Mouse (Mus musculus) heart, postnatal 10 days (tissue): ENCODE data around the gene Ankef1. TPM values are rescaled to one million over a fixed set of nuclear protein-coding genes. Genes with fewer than 3 reads are reported as not detected.

Experiments
- DNase-seq, 2 experiments: peaks; one replicate each; pipeline ENCODE4 v3.0.0; 2021
- intact Hi-C: fragments of 180-260 bp; cut with DNase I; formaldehyde crosslinking; loops from one replicate; pipeline ENCODE4 v1.15.1; 2025
- total RNA-seq, 2 experiments: library from RNA; stranded (reverse); gene quantifications; 2 replicates each; pipeline ENCODE4 v1.2.3; 2021

Ankef1 gene
- total RNA-seq, 2 experiments from 2014 or later = 0.41 to 0.52 TPM

DNA sequence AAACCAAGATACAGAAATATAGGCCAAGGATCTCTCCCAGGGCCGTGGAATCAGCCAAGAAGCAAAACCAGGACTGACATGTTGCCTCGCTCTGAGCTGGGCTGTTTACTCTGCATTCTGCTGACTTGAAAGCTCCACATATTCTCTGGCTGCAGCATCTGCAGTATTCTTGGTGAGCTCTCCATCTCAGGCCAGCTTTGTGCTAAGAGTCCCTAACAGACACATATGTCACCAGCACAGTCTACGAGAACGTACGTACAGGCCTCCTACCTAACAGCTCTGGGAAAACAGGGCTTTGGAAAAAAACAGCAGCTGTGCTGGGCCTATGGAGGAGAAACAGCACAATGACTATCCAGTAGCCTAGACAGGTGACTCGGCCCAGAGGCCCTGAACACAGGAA is 97.0 kb downstream of the Ankef1 start:
- intact Hi-C loops = loop anchor here (5.0 kb wide), 1 partner anchor 111 kb away; no protein-coding TSS in a partner anchor
- DNase-seq = no peak

DNA sequence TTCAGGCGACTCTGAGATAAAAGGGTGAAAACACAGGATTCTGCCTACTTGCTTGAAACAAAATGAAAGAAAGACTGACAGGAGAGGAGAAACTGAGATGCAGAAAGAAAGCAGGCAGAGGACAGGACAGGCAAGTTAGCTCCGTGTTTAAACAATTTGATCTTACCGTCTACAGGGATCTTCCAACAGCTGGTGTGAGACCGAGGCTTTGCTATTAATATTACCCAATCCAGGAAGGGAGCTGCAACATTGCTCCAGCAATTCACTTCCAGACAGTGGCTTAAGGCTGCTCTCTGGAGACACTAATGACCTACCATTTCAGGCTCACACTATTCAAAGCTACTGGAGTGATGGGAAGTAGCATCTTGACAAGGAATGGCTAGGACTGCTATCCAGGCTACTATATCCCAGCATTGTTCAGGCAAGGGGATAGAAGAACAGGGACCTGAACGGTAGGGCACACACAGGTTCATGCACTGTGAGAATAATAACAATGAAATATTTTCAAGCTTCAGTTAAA is 99.0 kb downstream of the Ankef1 start:
- intact Hi-C loops = no loop called here
- no peak for DNase-seq

DNA sequence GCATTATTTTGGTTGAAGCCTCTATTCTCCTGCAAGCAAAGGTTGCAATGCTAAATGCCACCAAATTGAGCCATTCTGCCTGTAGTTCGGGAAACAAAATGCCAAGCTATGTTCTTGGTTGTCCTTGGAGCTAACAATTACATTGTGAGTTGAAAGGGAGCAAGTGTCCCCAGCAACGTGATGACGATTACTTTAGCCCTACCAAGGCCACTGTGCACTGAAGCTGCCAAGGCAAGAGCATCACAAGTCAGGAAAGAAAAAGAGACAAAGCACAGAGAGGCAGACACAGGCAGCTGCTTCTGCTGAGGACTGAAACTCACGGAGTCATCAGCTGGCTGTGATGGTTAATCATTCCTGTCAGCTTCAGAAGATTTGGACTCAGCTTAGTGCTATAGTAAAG is 99.5 kb downstream of the Ankef1 start:
- no peak for DNase-seq
- intact Hi-C loops = no loop called here

Other genes with a start within 250 kb of the Ankef1 start
- gene Pak7, start 113.9 kb upstream of the Ankef1 start, total RNA-seq = under 1 TPM; 0.07 to 0.15 TPM
- gene Snap25, start 211.5 kb downstream of the Ankef1 start, total RNA-seq = under 1 TPM in 1 of 2 experiments, not detected in 1; 0.19 TPM